Mouse (Mus musculus) layer of hippocampus, adult 9-10 months (tissue): ENCODE data around the gene Bcas1.

ENCODE experiments used
- DNase-seq: peaks from one replicate; pipeline ENCODE4 v3.0.0; 2022; ENCODE audit warnings: low spot score

The Bcas1 gene

GRCm38 (mm10) chr2:170347131-170347765 is 80.4 kb downstream of the Bcas1 start:
- peak; percentile 59 for DNase-seq

GRCm38 (mm10) chr2:170345410-170345793 is 82.2 kb downstream of the Bcas1 start:
- DNase-seq, result no peak

GRCm38 (mm10) chr2:170344502-170345409 is 82.9 kb downstream of the Bcas1 start:
- no peak for DNase-seq

- no peak for DNase-seq
Measured at GRCm38 (mm10) chr2:170343819-170344317, 83.8 kb downstream of the Bcas1 start.

- DNase-seq, result no peak
Measured at GRCm38 (mm10) chr2:170343133-170343818, 84.4 kb downstream of the Bcas1 start.

GRCm38 (mm10) chr2:170342312-170342830 is 85.3 kb downstream of the Bcas1 start:
- DNase-seq, result no peak

GRCm38 (mm10) chr2:170341179-170341578 is 86.5 kb downstream of the Bcas1 start:
- DNase-seq, result no peak

- no peak for DNase-seq
Measured at GRCm38 (mm10) chr2:170336266-170336760, 91.3 kb downstream of the Bcas1 start.

- DNase-seq, result no peak
Measured at GRCm38 (mm10) chr2:170335168-170335567, 92.5 kb downstream of the Bcas1 start.

GRCm38 (mm10) chr2:170331870-170332269 is 95.8 kb downstream of the Bcas1 start:
- no peak for DNase-seq

GRCm38 (mm10) chr2:170330466-170330865 is 97.2 kb downstream of the Bcas1 start:
- DNase-seq, result no peak

GRCm38 (mm10) chr2:170329921-170330320 is 97.7 kb downstream of the Bcas1 start:
- DNase-seq, result no peak

- no peak for DNase-seq
Measured at GRCm38 (mm10) chr2:170323925-170324347, 103.7 kb downstream of the Bcas1 start.

- no peak for DNase-seq
Measured at GRCm38 (mm10) chr2:170322013-170322414, 105.6 kb downstream of the Bcas1 start.

- no peak for DNase-seq
Measured at GRCm38 (mm10) chr2:170321579-170321978, 106.1 kb downstream of the Bcas1 start.

- no peak for DNase-seq
Measured at GRCm38 (mm10) chr2:170319533-170320463, 107.8 kb downstream of the Bcas1 start.

- DNase-seq, result peak; percentile 48
Measured at GRCm38 (mm10) chr2:170318713-170319532, 108.7 kb downstream of the Bcas1 start.

- DNase-seq, result no peak
Measured at GRCm38 (mm10) chr2:170316774-170317173, 110.9 kb downstream of the Bcas1 start.

- DNase-seq, result no peak
Measured at GRCm38 (mm10) chr2:170316344-170316743, 111.3 kb downstream of the Bcas1 start.

GRCm38 (mm10) chr2:170310988-170311359 is 116.7 kb downstream of the Bcas1 start:
- no peak for DNase-seq
